Mouse (Mus musculus): ENCODE results near the gene Gm47995. TPM values are rescaled to one million over a fixed set of nuclear protein-coding genes. Genes with fewer than 3 reads are reported as not detected.

Gene Gm47995
- polyA plus RNA-seq, 1 experiment: not detected

- Histone ChIP-seq H3K4me1 (ENCODE audit: control insufficient read depth, insufficient read depth, low read length) (no peaks in the 10 kb centered on the region), H3K27ac (ENCODE audit: insufficient read depth, low read length) (no peak overlapping the region), H3K4me3 (replicated peaks; ENCODE audit: insufficient read depth, low read depth, low read length) (no peak overlapping the region), H3K27me3 (ENCODE audit: control insufficient read depth, insufficient read depth, low read length) (no peaks in the 10 kb centered on the region)
- 27% methylated on average over 9 of the region's 9 CpGs for WGBS
- TF ChIP-seq CTCF (IDR thresholded peaks at IDR 0.05; ENCODE audit: borderline replicate concordance, insufficient read depth, low read depth, low read length) (no peak), POLR2A (IDR thresholded peaks at IDR 0.05; ENCODE audit: borderline replicate concordance, insufficient read depth, low read length) (no peak)
- DNase-seq: no peak
Observed at GRCm38 (mm10) chr1:151157963-151158856, 40.0 kb upstream of the Gm47995 start.

GRCm38 (mm10) chr1:151158857-151159510, 39.3 kb upstream of the Gm47995 start:
- Histone ChIP-seq H3K27me3 (ENCODE audit: control insufficient read depth, insufficient read depth, low read length) (no peaks in the 10 kb centered on the region), H3K4me3 (replicated peaks; ENCODE audit: insufficient read depth, low read depth, low read length) (no peak overlapping the region), H3K4me1 (ENCODE audit: control insufficient read depth, insufficient read depth, low read length) (no peaks in the 10 kb centered on the region), H3K27ac (ENCODE audit: insufficient read depth, low read length) (no peak overlapping the region)
- 99% methylated on average over 2 of the region's 2 CpGs for WGBS
- no peak for DNase-seq
- TF ChIP-seq POLR2A (IDR thresholded peaks at IDR 0.05; ENCODE audit: borderline replicate concordance, insufficient read depth, low read length): no peak
- no peak for TF ChIP-seq CTCF (IDR thresholded peaks at IDR 0.05; ENCODE audit: borderline replicate concordance, insufficient read depth, low read depth, low read length)

GRCm38 (mm10) chr1:151166031-151166430, 32.2 kb upstream of the Gm47995 start:
- TF ChIP-seq CTCF (IDR thresholded peaks at IDR 0.05; ENCODE audit: borderline replicate concordance, insufficient read depth, low read depth, low read length) (no peak), POLR2A (IDR thresholded peaks at IDR 0.05; ENCODE audit: borderline replicate concordance, insufficient read depth, low read length) (no peak)
- WGBS: 53% methylated on average over 8 of the region's 8 CpGs
- no peaks in the 10 kb centered on the region for H3K4me1 ChIP-seq (ENCODE audit: control insufficient read depth, insufficient read depth, low read length)
- DNase-seq: no peak
- no peak overlapping the region for H3K4me3 ChIP-seq (replicated peaks; ENCODE audit: insufficient read depth, low read depth, low read length)
- H3K27ac ChIP-seq (ENCODE audit: insufficient read depth, low read length): no peak overlapping the region
- H3K27me3 ChIP-seq (ENCODE audit: control insufficient read depth, insufficient read depth, low read length): no peaks in the 10 kb centered on the region

- Histone ChIP-seq H3K4me3 (replicated peaks; ENCODE audit: insufficient read depth, low read depth, low read length) (no peak overlapping the region), H3K27me3 (ENCODE audit: control insufficient read depth, insufficient read depth, low read length) (no peaks in the 10 kb centered on the region), H3K27ac (ENCODE audit: insufficient read depth, low read length) (no peak overlapping the region), H3K4me1 (ENCODE audit: control insufficient read depth, insufficient read depth, low read length) (no peaks in the 10 kb centered on the region)
- TF ChIP-seq POLR2A (IDR thresholded peaks at IDR 0.05; ENCODE audit: borderline replicate concordance, insufficient read depth, low read length): no peak
- peak in 1 of 2 experiments; percentile 2 for DNase-seq
- WGBS: 31% methylated on average over 12 of the region's 12 CpGs
Observed at GRCm38 (mm10) chr1:151167297-151168047, 30.8 kb upstream of the Gm47995 start.

GRCm38 (mm10) chr1:151168637-151169036, 29.6 kb upstream of the Gm47995 start:
- WGBS: 77% methylated on average over 3 of the region's 3 CpGs
- Histone ChIP-seq H3K4me1 (ENCODE audit: control insufficient read depth, insufficient read depth, low read length) (no peaks in the 10 kb centered on the region), H3K4me3 (replicated peaks; ENCODE audit: insufficient read depth, low read depth, low read length) (no peak overlapping the region), H3K27ac (ENCODE audit: insufficient read depth, low read length) (no peak overlapping the region), H3K27me3 (ENCODE audit: control insufficient read depth, insufficient read depth, low read length) (no peaks in the 10 kb centered on the region)
- no peak for DNase-seq
- TF ChIP-seq POLR2A (IDR thresholded peaks at IDR 0.05; ENCODE audit: borderline replicate concordance, insufficient read depth, low read length) (no peak), CTCF (IDR thresholded peaks at IDR 0.05; ENCODE audit: borderline replicate concordance, insufficient read depth, low read depth, low read length) (no peak)

GRCm38 (mm10) chr1:151171572-151172461, 26.4 kb upstream of the Gm47995 start:
- TF ChIP-seq POLR2A (IDR thresholded peaks at IDR 0.05; ENCODE audit: borderline replicate concordance, insufficient read depth, low read length): no peak
- TF ChIP-seq CTCF (IDR thresholded peaks at IDR 0.05; ENCODE audit: borderline replicate concordance, insufficient read depth, low read depth, low read length): no peak
- WGBS: 77% methylated on average over 2 of the region's 2 CpGs
- Histone ChIP-seq H3K27ac (ENCODE audit: insufficient read depth, low read length) (no peak overlapping the region), H3K4me3 (replicated peaks; ENCODE audit: insufficient read depth, low read depth, low read length) (no peak overlapping the region), H3K4me1 (ENCODE audit: control insufficient read depth, insufficient read depth, low read length) (no peaks in the 10 kb centered on the region), H3K27me3 (ENCODE audit: control insufficient read depth, insufficient read depth, low read length) (no peaks in the 10 kb centered on the region)
- DNase-seq: no peak

Measured in cerebellum, adult 2 months (tissue).